Mouse (Mus musculus): ENCODE measurements around the gene H2al1e. TPM values are rescaled to one million over a fixed set of nuclear protein-coding genes. Genes with fewer than 3 reads are reported as not detected.
A peak's percentile ranks its signal among the peaks of the same experiment; 100 is the strongest.
"Not testable (repeated sequence)": the region's sequence is repeated elsewhere in the genome, so short reads cannot be mapped to it uniquely, and the experiment has no call there.

Gene H2al1e
- polyA plus RNA-seq, 1 experiment from 2014 or later = not detected

- Histone ChIP-seq H3K4me3 (ENCODE audit: low read depth, low read length) (no peak overlapping the region), H3K27ac (ENCODE audit: low read depth) (no peak overlapping the region), H3K4me1 (ENCODE audit: insufficient read depth) (no peaks in the 10 kb centered on the region), H3K9me3 (ENCODE audit: low read depth, low read length) (no peaks in the 10 kb centered on the region), H3K27me3 (ENCODE audit: insufficient read depth, low read length) (no peaks in the 10 kb centered on the region), H3K36me3 (ENCODE audit: insufficient read depth) (no peaks in the 10 kb centered on the region), H3K4me2 (no peak overlapping the region), H3K9ac (no peak overlapping the region)
- DNase-seq (peak; percentile 66), ATAC-seq (ENCODE audit: insufficient read depth) (peak; percentile 28; the same call in 1 of the 2 replicates)
- no peak for TF ChIP-seq CTCF (IDR thresholded peaks at IDR 0.05; ENCODE audit: low read depth)
- WGBS = 43% methylated on average over 14 of the region's 14 CpGs
These were observed 23.3 kb upstream of the H2al1e start for GRCm38 (mm10) chrX:11288306-11288882.

DNA sequence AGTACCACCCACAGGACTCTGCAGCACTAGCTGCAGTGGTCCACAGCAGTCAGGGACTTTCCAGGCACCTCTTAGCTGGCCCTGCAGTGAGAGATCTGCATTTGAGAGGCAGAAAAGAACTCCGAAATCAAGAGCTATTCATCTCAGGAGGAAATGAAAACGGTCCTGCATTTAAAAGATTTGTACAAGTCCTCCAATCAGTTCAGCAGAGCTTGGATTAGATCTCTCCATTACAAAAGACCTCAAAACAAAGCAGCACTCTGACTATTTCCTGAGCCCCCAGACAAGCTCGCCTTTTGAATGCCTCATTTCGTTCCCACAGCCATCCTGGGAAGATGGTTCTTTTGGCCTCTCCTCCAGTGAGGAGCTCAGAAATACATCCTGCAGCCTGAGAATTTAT, 22.5 kb upstream of the H2al1e start:
- Histone ChIP-seq H3K4me1 (ENCODE audit: insufficient read depth) (no peaks in the 10 kb centered on the region), H3K27ac (ENCODE audit: low read depth) (no peak overlapping the region), H3K4me3 (ENCODE audit: low read depth, low read length) (no peak overlapping the region), H3K4me2 (no peak overlapping the region), H3K36me3 (ENCODE audit: insufficient read depth) (no peaks in the 10 kb centered on the region), H3K27me3 (ENCODE audit: insufficient read depth, low read length) (no peaks in the 10 kb centered on the region), H3K9ac (no peak overlapping the region), H3K9me3 (ENCODE audit: low read depth, low read length) (no peaks in the 10 kb centered on the region)
- no peak for ATAC-seq (ENCODE audit: insufficient read depth)
- no peak for DNase-seq
- 73% methylated on average over 4 of the region's 4 CpGs for WGBS
- no peak for TF ChIP-seq CTCF (IDR thresholded peaks at IDR 0.05; ENCODE audit: low read depth)

GRCm38 (mm10) chrX:11298957-11299356, 12.8 kb upstream of the H2al1e start, which contains the start of gene H2al1a:
H2al1a (plus strand) TSS chrX:11299257.
- H3K27ac ChIP-seq (ENCODE audit: low read depth); ATAC-seq (ENCODE audit: insufficient read depth); H3K9me3 ChIP-seq (ENCODE audit: low read depth, low read length); H3K36me3 ChIP-seq (ENCODE audit: insufficient read depth); H3K27me3 ChIP-seq (ENCODE audit: insufficient read depth, low read length); H3K4me2 ChIP-seq; DNase-seq; H3K9ac ChIP-seq; H3K4me3 ChIP-seq (ENCODE audit: low read depth, low read length); H3K4me1 ChIP-seq (ENCODE audit: insufficient read depth): not testable (repeated sequence)
- no CpG with 5 or more reads among the region's 3 CpGs for WGBS

- not testable (repeated sequence) for ATAC-seq (ENCODE audit: insufficient read depth); H3K9me3 ChIP-seq (ENCODE audit: low read depth, low read length); DNase-seq; H3K27me3 ChIP-seq (ENCODE audit: insufficient read depth, low read length); H3K9ac ChIP-seq; H3K4me2 ChIP-seq; H3K27ac ChIP-seq (ENCODE audit: low read depth); H3K36me3 ChIP-seq (ENCODE audit: insufficient read depth); H3K4me1 ChIP-seq (ENCODE audit: insufficient read depth); H3K4me3 ChIP-seq (ENCODE audit: low read depth, low read length)
- WGBS = 95% methylated on average over 1 of the region's 3 CpGs
These were observed 9.6 kb upstream of the H2al1e start, which contains the start of gene H2al1b for GRCm38 (mm10) chrX:11302132-11302531. H2al1b (plus strand) TSS chrX:11302432.

DNA sequence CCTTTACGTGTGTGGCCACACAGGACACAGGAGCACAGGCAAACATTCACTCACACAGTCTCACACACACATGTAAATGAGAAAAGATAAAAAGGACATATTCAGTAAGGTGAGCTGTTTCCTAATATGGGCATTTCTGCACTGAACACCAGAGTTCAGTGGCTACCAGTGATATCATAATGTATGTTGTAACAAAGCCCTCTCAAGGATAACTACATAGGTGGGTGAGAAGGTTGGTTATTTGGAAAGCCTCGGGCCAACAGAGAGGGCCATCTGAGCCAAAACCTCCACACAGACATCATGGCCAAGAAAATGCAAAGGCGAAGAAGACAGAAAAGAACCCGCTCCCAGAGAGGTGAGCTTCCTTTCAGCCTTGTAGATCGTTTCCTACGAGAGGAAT, 6.4 kb upstream of the H2al1e start, which contains the start of gene H2al1c:
H2al1c (plus strand) TSS at position 301 of the 400 bp plus-strand sequence.
- not testable (repeated sequence) for H3K27ac ChIP-seq (ENCODE audit: low read depth); H3K4me1 ChIP-seq (ENCODE audit: insufficient read depth); H3K4me2 ChIP-seq; H3K9me3 ChIP-seq (ENCODE audit: low read depth, low read length); H3K4me3 ChIP-seq (ENCODE audit: low read depth, low read length); H3K9ac ChIP-seq; DNase-seq; H3K27me3 ChIP-seq (ENCODE audit: insufficient read depth, low read length); ATAC-seq (ENCODE audit: insufficient read depth); H3K36me3 ChIP-seq (ENCODE audit: insufficient read depth)
- WGBS = 90% methylated on average over 2 of the region's 6 CpGs

DNA sequence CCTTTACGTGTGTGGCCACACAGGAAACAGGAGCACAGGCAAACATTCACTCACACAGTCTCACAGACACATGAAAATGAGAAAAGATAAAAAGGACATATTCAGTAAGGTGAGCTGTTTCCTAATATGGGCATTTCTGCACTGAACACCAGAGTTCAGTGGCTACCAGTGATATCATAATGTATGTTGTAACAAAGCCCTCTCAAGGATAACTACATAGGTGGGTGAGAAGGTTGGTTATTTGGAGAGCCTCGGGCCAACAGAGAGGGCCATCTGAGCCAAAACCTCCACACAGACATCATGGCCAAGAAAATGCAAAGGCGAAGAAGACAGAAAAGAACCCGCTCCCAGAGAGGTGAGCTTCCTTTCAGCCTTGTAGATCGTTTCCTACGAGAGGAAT, 3.2 kb upstream of the H2al1e start, which contains the start of gene H2al1d:
H2al1d (plus strand) TSS at position 301 of the 400 bp plus-strand sequence.
- not testable (repeated sequence) for H3K9me3 ChIP-seq (ENCODE audit: low read depth, low read length); H3K27me3 ChIP-seq (ENCODE audit: insufficient read depth, low read length); H3K4me2 ChIP-seq; H3K4me1 ChIP-seq (ENCODE audit: insufficient read depth); DNase-seq; H3K36me3 ChIP-seq (ENCODE audit: insufficient read depth); H3K9ac ChIP-seq; ATAC-seq (ENCODE audit: insufficient read depth); H3K27ac ChIP-seq (ENCODE audit: low read depth); H3K4me3 ChIP-seq (ENCODE audit: low read depth, low read length)
- WGBS = no CpG with 5 or more reads among the region's 6 CpGs

GRCm38 (mm10) chrX:11314858-11315257, 3.1 kb downstream of the H2al1e start, which contains the start of gene H2al1f:
H2al1f (plus strand) TSS chrX:11315158.
- not testable (repeated sequence) for DNase-seq; H3K36me3 ChIP-seq (ENCODE audit: insufficient read depth)
- WGBS = no CpG with 5 or more reads among the region's 6 CpGs

DNA sequence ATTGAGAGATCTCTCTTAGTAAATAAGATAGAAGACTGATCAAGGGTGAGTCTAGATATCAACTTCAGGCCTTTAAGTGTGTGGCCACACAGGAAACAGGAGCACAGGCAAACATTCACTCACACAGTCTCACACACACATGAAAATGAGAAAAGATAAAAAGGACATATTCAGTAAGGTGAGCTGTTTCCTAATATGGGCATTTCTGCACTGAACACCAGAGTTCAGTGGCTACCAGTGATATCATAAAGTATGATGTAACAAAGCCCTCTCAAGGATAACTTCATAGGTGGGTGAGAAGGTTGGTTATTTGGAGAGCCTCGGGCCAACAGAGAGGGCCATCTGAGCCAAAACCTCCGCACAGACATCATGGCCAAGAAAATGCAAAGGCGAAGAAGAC, 6.2 kb downstream of the H2al1e start, which contains the start of gene H2al1g:
H2al1g (plus strand) TSS at position 301 of the 400 bp plus-strand sequence.
- H3K27ac ChIP-seq (ENCODE audit: low read depth); H3K4me3 ChIP-seq (ENCODE audit: low read depth, low read length); H3K9ac ChIP-seq; H3K27me3 ChIP-seq (ENCODE audit: insufficient read depth, low read length); H3K4me1 ChIP-seq (ENCODE audit: insufficient read depth); H3K9me3 ChIP-seq (ENCODE audit: low read depth, low read length); H3K4me2 ChIP-seq; ATAC-seq (ENCODE audit: insufficient read depth); H3K36me3 ChIP-seq (ENCODE audit: insufficient read depth); DNase-seq: not testable (repeated sequence)
- no CpG with 5 or more reads among the region's 3 CpGs for WGBS

More at GRCm38 (mm10) chrX:11314858-11315257, 3.1 kb downstream of the H2al1e start, which contains the start of gene H2al1f:
- not testable (repeated sequence) for H3K4me2 ChIP-seq; H3K27ac ChIP-seq (ENCODE audit: low read depth); H3K4me1 ChIP-seq (ENCODE audit: insufficient read depth); H3K9me3 ChIP-seq (ENCODE audit: low read depth, low read length); H3K4me3 ChIP-seq (ENCODE audit: low read depth, low read length); H3K9ac ChIP-seq; H3K27me3 ChIP-seq (ENCODE audit: insufficient read depth, low read length); ATAC-seq (ENCODE audit: insufficient read depth)

DNA sequence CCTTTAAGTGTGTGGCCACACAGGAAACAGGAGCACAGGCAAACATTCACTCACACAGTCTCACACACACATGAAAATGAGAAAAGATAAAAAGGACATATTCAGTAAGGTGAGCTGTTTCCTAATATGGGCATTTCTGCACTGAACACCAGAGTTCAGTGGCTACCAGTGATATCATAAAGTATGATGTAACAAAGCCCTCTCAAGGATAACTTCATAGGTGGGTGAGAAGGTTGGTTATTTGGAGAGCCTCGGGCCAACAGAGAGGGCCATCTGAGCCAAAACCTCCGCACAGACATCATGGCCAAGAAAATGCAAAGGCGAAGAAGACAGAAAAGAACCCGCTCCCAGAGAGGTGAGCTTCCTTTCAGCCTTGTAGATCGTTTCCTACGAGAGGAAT, 9.5 kb downstream of the H2al1e start, which contains the start of gene H2al1h:
H2al1h (plus strand) TSS at position 301 of the 400 bp plus-strand sequence.
- DNase-seq; H3K4me2 ChIP-seq; H3K9me3 ChIP-seq (ENCODE audit: low read depth, low read length): not testable (repeated sequence)

GRCm38 (mm10) chrX:11324359-11324758, 12.6 kb downstream of the H2al1e start, which contains the start of gene H2al1i:
H2al1i (plus strand) TSS chrX:11324659.
- H3K4me1 ChIP-seq (ENCODE audit: insufficient read depth); H3K27me3 ChIP-seq (ENCODE audit: insufficient read depth, low read length); H3K9ac ChIP-seq; ATAC-seq (ENCODE audit: insufficient read depth); H3K4me2 ChIP-seq; H3K27ac ChIP-seq (ENCODE audit: low read depth); H3K36me3 ChIP-seq (ENCODE audit: insufficient read depth); H3K9me3 ChIP-seq (ENCODE audit: low read depth, low read length); H3K4me3 ChIP-seq (ENCODE audit: low read depth, low read length); DNase-seq: not testable (repeated sequence)
- WGBS = 100% methylated on average over 2 of the region's 5 CpGs

More for the DNA sequence above, 9.5 kb downstream of the H2al1e start, which contains the start of gene H2al1h:
- no CpG with 5 or more reads among the region's 6 CpGs for WGBS
- not testable (repeated sequence) for H3K4me1 ChIP-seq (ENCODE audit: insufficient read depth); ATAC-seq (ENCODE audit: insufficient read depth); H3K9ac ChIP-seq; H3K27me3 ChIP-seq (ENCODE audit: insufficient read depth, low read length); H3K4me3 ChIP-seq (ENCODE audit: low read depth, low read length); H3K27ac ChIP-seq (ENCODE audit: low read depth); H3K36me3 ChIP-seq (ENCODE audit: insufficient read depth)
